Mouse (Mus musculus): ENCODE data around the gene Krt2. TPM values are rescaled to one million over a fixed set of nuclear protein-coding genes. Genes with fewer than 3 reads are reported as not detected.

Gene Krt2
- total RNA-seq (2014; rRNA removed), result 0.37 TPM in 1 of 2 replicates, not detected in the other
- 0.21 and 0.37 TPM in 2 replicates for polyA plus RNA-seq (2015; fragmentation: Nextera tagmentation; extraction: Ambion mirVana)

DNA sequence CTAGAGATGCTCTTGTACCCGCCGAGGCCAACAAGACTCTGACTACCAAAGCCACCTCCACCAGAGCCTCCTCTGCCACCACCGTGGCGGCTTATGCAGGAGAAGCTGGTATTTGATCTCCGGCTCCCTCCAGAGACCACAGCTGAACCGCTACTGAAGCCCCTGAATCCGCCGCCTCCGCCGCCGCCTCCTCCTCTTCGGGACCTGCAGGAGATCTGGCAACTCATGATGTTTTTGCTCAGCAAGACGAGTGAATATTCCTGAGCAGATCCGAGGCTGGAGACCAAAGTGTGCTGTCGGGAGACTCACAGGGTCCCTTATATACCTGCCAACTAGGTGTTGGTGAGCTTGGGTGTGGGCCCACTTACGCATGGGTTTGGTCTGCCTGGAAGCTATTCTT is at the start of gene Krt2:
Gene Krt2, minus strand, starts transcription at position 295 of the 400 bp plus-strand sequence.
- no peak for ATAC-seq
- no peak for TF ChIP-seq CTCF (IDR thresholded peaks at IDR 0.05; ENCODE audit: low read depth)

GRCm38 (mm10) chr15:101866754-101867153 is 48.8 kb upstream of the Krt2 start:
- Histone ChIP-seq H3K36me3 (ENCODE audit: insufficient read depth, low read length) (no peaks in the 10 kb centered on the region), H3K9me3 (ENCODE audit: low read length) (no peaks in the 10 kb centered on the region), H3K4me1 (ENCODE audit: insufficient read depth, low read length) (no peaks in the 10 kb centered on the region), H3K4me3 (ENCODE audit: low read length) (no peak overlapping the region), H3K27me3 (ENCODE audit: insufficient read depth, low read length) (no peaks in the 10 kb centered on the region; the same call in 1 of the 2 replicates), H3K4me2 (ENCODE audit: low read depth, low read length) (no peak overlapping the region), H3K27ac (no peak overlapping the region), H3K9ac (replicated peaks; ENCODE audit: low read length) (no peak overlapping the region)
- 80% methylated on average over 7 of the region's 7 CpGs for WGBS
- no peak for TF ChIP-seq CTCF (IDR thresholded peaks at IDR 0.05; ENCODE audit: low read depth)
- no peak for ATAC-seq
- no peak for DNase-seq (ENCODE audit: low spot score)

More for the DNA sequence above, at the start of gene Krt2:
- WGBS, result 80% methylated on average over 16 of the region's 16 CpGs
- no peak within 1 kb of the TSS for H3K4me3 ChIP-seq (ENCODE audit: low read length)
- H3K9me3 ChIP-seq (ENCODE audit: low read length), result no peaks in the 10 kb centered on the region
- DNase-seq (ENCODE audit: low spot score), result no peak
- H3K27ac ChIP-seq, result no peak within 1 kb of the TSS
- no peaks in the 10 kb centered on the region for H3K36me3 ChIP-seq (ENCODE audit: insufficient read depth, low read length)
- no peak within 1 kb of the TSS for H3K4me2 ChIP-seq (ENCODE audit: low read depth, low read length)
- H3K4me1 ChIP-seq (ENCODE audit: insufficient read depth, low read length), result no peaks in the 10 kb centered on the region
- no peak within 1 kb of the TSS for H3K9ac ChIP-seq (replicated peaks; ENCODE audit: low read length)
- H3K27me3 ChIP-seq (ENCODE audit: insufficient read depth, low read length), result no peaks in the 10 kb centered on the region

DNA sequence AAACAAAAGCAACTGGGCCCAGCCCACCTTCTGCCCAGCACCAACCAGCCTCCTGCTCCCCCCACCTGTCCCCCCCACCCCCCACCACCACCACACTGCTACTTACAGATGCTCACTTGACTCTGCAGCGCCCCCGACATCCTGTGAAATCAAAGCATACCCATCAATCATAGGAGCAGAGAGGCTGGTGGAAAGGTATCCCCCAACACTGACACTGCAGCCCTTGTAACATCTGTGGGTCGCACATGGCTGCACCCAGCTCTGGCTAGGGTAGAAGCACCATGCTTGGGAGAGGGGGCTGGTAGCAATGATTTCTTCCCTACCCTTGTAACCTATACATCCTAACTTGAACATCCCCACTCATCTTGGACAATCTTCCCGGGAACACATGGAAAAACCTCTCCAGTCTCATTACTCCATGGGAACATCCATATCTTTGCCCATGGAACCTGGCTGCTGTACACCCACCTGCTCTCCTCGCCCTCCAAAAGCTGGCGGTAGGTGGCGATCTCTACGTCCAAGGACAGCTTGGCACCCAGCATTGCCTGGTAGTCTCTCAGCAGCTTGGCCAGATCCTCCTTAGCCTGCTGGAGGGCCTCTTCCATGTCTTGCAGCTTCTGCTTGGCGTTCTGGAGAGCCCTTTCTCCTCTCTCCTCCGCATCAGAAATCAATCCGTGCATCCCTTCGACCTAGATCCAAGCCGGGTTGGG is 42.6 kb upstream of the Krt2 start:
- Histone ChIP-seq H3K36me3 (ENCODE audit: insufficient read depth, low read length) (no peaks in the 10 kb centered on the region), H3K27ac (no peak overlapping the region), H3K9ac (replicated peaks; ENCODE audit: low read length) (peak overlapping the region; percentile 47; the same call in 1 of the 2 replicates), H3K9me3 (ENCODE audit: low read length) (no peaks in the 10 kb centered on the region), H3K27me3 (ENCODE audit: insufficient read depth, low read length) (no peaks in the 10 kb centered on the region), H3K4me1 (ENCODE audit: insufficient read depth, low read length) (peaks cover 5% of the 10 kb centered on the region; the same call in 1 of the 2 replicates), H3K4me2 (ENCODE audit: low read depth, low read length) (peak overlapping the region; percentile 80), H3K4me3 (ENCODE audit: low read length) (peak overlapping the region; percentile 40; the same call in 1 of the 2 replicates)
- WGBS, result 54% methylated on average over 13 of the region's 13 CpGs
- peak; percentile 44; the same call in 1 of the 2 replicates for TF ChIP-seq CTCF (IDR thresholded peaks at IDR 0.05; ENCODE audit: low read depth)
- DNase-seq (ENCODE audit: low spot score) (peak; percentile 12), ATAC-seq (peak; percentile 52; the same call in 1 of the 2 replicates)

DNA sequence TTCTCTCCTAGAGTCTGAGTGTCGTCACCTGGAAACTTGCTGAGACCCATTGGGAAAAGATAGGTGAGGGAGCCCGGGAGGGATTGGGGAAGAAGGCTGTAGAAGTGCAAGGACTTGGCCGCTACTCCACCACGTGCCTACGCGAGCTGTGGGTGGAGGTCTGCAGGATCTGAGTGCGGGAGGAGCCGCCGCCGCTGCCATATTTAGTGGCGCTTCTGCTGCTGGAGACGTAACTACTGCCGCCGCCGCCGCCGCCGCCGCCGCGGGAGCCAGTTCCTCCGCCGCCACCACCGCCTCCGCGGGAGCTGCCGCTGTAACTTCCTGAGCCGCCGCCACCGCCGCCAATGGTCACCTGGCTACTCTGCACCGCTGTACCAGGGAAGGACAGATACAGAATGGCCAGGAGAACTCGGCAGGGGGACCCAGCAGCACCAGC is 41.8 kb upstream of the Krt2 start:
- peak; percentile 53 for DNase-seq (ENCODE audit: low spot score)
- H3K27me3 ChIP-seq (ENCODE audit: insufficient read depth, low read length), result no peaks in the 10 kb centered on the region
- H3K4me2 ChIP-seq (ENCODE audit: low read depth, low read length), result peak overlapping the region; percentile 80
- H3K27ac ChIP-seq, result peak overlapping the region; percentile 51; the same call in 1 of the 2 replicates
- H3K4me3 ChIP-seq (ENCODE audit: low read length), result peak overlapping the region; percentile 40
- under 1% methylated on average over 33 of the region's 33 CpGs for WGBS
- H3K9me3 ChIP-seq (ENCODE audit: low read length), result no peaks in the 10 kb centered on the region
- H3K9ac ChIP-seq (replicated peaks; ENCODE audit: low read length), result peak overlapping the region; percentile 47
- peak; percentile 61; the same call in 1 of the 2 replicates for ATAC-seq
- H3K36me3 ChIP-seq (ENCODE audit: insufficient read depth, low read length), result no peaks in the 10 kb centered on the region
- peaks cover 5% of the 10 kb centered on the region; the same call in 1 of the 2 replicates for H3K4me1 ChIP-seq (ENCODE audit: insufficient read depth, low read length)
- TF ChIP-seq CTCF (IDR thresholded peaks at IDR 0.05; ENCODE audit: low read depth), result peak; percentile 28; the same call in 1 of the 2 replicates

- Histone ChIP-seq H3K36me3 (ENCODE audit: insufficient read depth, low read length) (no peaks in the 10 kb centered on the region), H3K9ac (replicated peaks; ENCODE audit: low read length) (no peak overlapping the region), H3K4me1 (ENCODE audit: insufficient read depth, low read length) (peaks cover 5% of the 10 kb centered on the region; the same call in 1 of the 2 replicates), H3K4me2 (ENCODE audit: low read depth, low read length) (peak overlapping the region; percentile 80; the same call in 1 of the 2 replicates), H3K9me3 (ENCODE audit: low read length) (no peaks in the 10 kb centered on the region), H3K4me3 (ENCODE audit: low read length) (no peak overlapping the region; the same call in 1 of the 2 replicates), H3K27ac (no peak overlapping the region), H3K27me3 (ENCODE audit: insufficient read depth, low read length) (no peaks in the 10 kb centered on the region)
- TF ChIP-seq CTCF (IDR thresholded peaks at IDR 0.05; ENCODE audit: low read depth), result no peak
- WGBS, result 11% methylated on average over 11 of the region's 11 CpGs
- no peak for DNase-seq (ENCODE audit: low spot score)
- ATAC-seq, result no peak
Measured at GRCm38 (mm10) chr15:101858673-101859425, 40.9 kb upstream of the Krt2 start.

GRCm38 (mm10) chr15:101856696-101857095 is 38.7 kb upstream of the Krt2 start:
- peak; percentile 18 for DNase-seq (ENCODE audit: low spot score)
- no peaks in the 10 kb centered on the region for H3K27me3 ChIP-seq (ENCODE audit: insufficient read depth, low read length)
- no peaks in the 10 kb centered on the region for H3K36me3 ChIP-seq (ENCODE audit: insufficient read depth, low read length)
- H3K9ac ChIP-seq (replicated peaks; ENCODE audit: low read length), result no peak overlapping the region
- no peak overlapping the region for H3K4me3 ChIP-seq (ENCODE audit: low read length)
- no peak overlapping the region for H3K4me2 ChIP-seq (ENCODE audit: low read depth, low read length)
- ATAC-seq, result no peak
- 49% methylated on average over 5 of the region's 5 CpGs for WGBS
- H3K27ac ChIP-seq, result no peak overlapping the region
- peaks cover 5% of the 10 kb centered on the region; the same call in 1 of the 2 replicates for H3K4me1 ChIP-seq (ENCODE audit: insufficient read depth, low read length)
- no peak for TF ChIP-seq CTCF (IDR thresholded peaks at IDR 0.05; ENCODE audit: low read depth)
- H3K9me3 ChIP-seq (ENCODE audit: low read length), result no peaks in the 10 kb centered on the region

Data from hindbrain, postnatal 0 days (tissue).